Mouse (Mus musculus) gonadal fat pad, adult 2 months (tissue): ENCODE results near the gene Crabp2. TPM values are rescaled to one million over a fixed set of nuclear protein-coding genes. Genes with fewer than 3 reads are reported as not detected.

ENCODE experiments used
- DNase-seq: peaks from one replicate; pipeline ENCODE4 v3.0.0-alpha.2; 2012; ENCODE audit warnings: low read depth
- polyA plus RNA-seq: library from polyadenylated mRNA; depleted of rRNA; stranded (reverse); fragments of >200 nt; gene quantifications from 2 replicates; pipeline ENCODE4 v1.2.3, GENCODE M21; 2012; rRNA removed

The Crabp2 gene
- polyA plus RNA-seq, 1 experiment, result 12.0 TPM

GRCm38 (mm10) chr3:87984094-87984493, 35.6 kb downstream of the Crabp2 start:
- DNase-seq, result no peak

GRCm38 (mm10) chr3:87985505-87986320, 37.2 kb downstream of the Crabp2 start:
- no peak for DNase-seq

- peak; percentile 30 for DNase-seq
These were observed 38.4 kb downstream of the Crabp2 start for GRCm38 (mm10) chr3:87986868-87987267.

- no peak for DNase-seq
These were observed 39.2 kb downstream of the Crabp2 start for GRCm38 (mm10) chr3:87987633-87988032.

- no peak for DNase-seq
These were observed 39.6 kb downstream of the Crabp2 start for GRCm38 (mm10) chr3:87988068-87988467.

- DNase-seq, result no peak
These were observed 41.5 kb downstream of the Crabp2 start for GRCm38 (mm10) chr3:87989935-87990334.

- no peak for DNase-seq
These were observed 45.0 kb downstream of the Crabp2 start for GRCm38 (mm10) chr3:87993436-87993835.

- no peak for DNase-seq
These were observed 46.9 kb downstream of the Crabp2 start for GRCm38 (mm10) chr3:87995331-87995730.

GRCm38 (mm10) chr3:87996401-87996800, 47.9 kb downstream of the Crabp2 start:
- no peak for DNase-seq

- no peak for DNase-seq
These were observed 48.6 kb downstream of the Crabp2 start for GRCm38 (mm10) chr3:87996971-87997614.

- no peak for DNase-seq
These were observed 50.3 kb downstream of the Crabp2 start for GRCm38 (mm10) chr3:87998747-87999146.

GRCm38 (mm10) chr3:87999243-87999895, 50.9 kb downstream of the Crabp2 start:
- no peak for DNase-seq

- DNase-seq, result no peak
These were observed 51.7 kb downstream of the Crabp2 start, which contains the start of gene Bcan for GRCm38 (mm10) chr3:88000181-88000580. Gene Bcan, minus strand, starts transcription at chr3:88000230.

GRCm38 (mm10) chr3:88000816-88001595, 52.5 kb downstream of the Crabp2 start:
- no peak for DNase-seq

- no peak for DNase-seq
These were observed 54.0 kb downstream of the Crabp2 start for GRCm38 (mm10) chr3:88002291-88002976.

Other genes starting within 250 kb of the Crabp2 start
- 3.2 and 3.9 TPM in 2 replicates for gene Lrrc71, start 200.0 kb upstream of the Crabp2 start, polyA plus RNA-seq
- 2.8 and 3.0 TPM in 2 replicates for gene Ntrk1, start 153.5 kb upstream of the Crabp2 start, polyA plus RNA-seq
- 2.0 and 2.8 TPM in 2 replicates for gene Insrr, start 151.7 kb upstream of the Crabp2 start, polyA plus RNA-seq
- 76.8 and 81.8 TPM in 2 replicates for gene Pear1, start 124.4 kb upstream of the Crabp2 start, polyA plus RNA-seq
- gene Sh2d2a, start 101.9 kb upstream of the Crabp2 start, polyA plus RNA-seq, result 0.43 and 0.61 TPM in 2 replicates
- gene Prcc, start 63.1 kb upstream of the Crabp2 start, polyA plus RNA-seq, result 24.5 and 29.2 TPM in 2 replicates
- gene Hdgf, start 42.3 kb upstream of the Crabp2 start, polyA plus RNA-seq, result 78.3 and 87.9 TPM in 2 replicates
- gene Mrpl24, start 29.2 kb upstream of the Crabp2 start, polyA plus RNA-seq, result 51.0 and 51.8 TPM in 2 replicates
- gene Isg20l2, start 18.4 kb upstream of the Crabp2 start, polyA plus RNA-seq, result 11.0 and 11.4 TPM in 2 replicates
- 19.9 and 27.5 TPM in 2 replicates for gene Rrnad1, start 17.9 kb upstream of the Crabp2 start, polyA plus RNA-seq
- 5.0 and 6.1 TPM in 2 replicates for gene Nes, start 22.4 kb downstream of the Crabp2 start, polyA plus RNA-seq
- 0.08 TPM in 1 of 2 replicates, not detected in the other for gene Bcan, start 51.6 kb downstream of the Crabp2 start, polyA plus RNA-seq
- gene Hapln2, start 78.9 kb downstream of the Crabp2 start, polyA plus RNA-seq, result not detected in 2 replicates
- 5.7 and 6.3 TPM in 2 replicates for gene Gpatch4, start 94.4 kb downstream of the Crabp2 start, polyA plus RNA-seq
- 98.6 and 109 TPM in 2 replicates for gene Naxe, start 109.8 kb downstream of the Crabp2 start, polyA plus RNA-seq
- gene Ttc24, start 129.6 kb downstream of the Crabp2 start, polyA plus RNA-seq, result 0.88 and 1.5 TPM in 2 replicates
- 1.7 and 2.0 TPM in 2 replicates for gene Iqgap3, start 133.3 kb downstream of the Crabp2 start, polyA plus RNA-seq
- gene Mef2d, start 193.7 kb downstream of the Crabp2 start, polyA plus RNA-seq, result 39.5 and 41.9 TPM in 2 replicates